Mouse (Mus musculus): ENCODE measurements around the gene Cep83.

Cep83 gene

DNA sequence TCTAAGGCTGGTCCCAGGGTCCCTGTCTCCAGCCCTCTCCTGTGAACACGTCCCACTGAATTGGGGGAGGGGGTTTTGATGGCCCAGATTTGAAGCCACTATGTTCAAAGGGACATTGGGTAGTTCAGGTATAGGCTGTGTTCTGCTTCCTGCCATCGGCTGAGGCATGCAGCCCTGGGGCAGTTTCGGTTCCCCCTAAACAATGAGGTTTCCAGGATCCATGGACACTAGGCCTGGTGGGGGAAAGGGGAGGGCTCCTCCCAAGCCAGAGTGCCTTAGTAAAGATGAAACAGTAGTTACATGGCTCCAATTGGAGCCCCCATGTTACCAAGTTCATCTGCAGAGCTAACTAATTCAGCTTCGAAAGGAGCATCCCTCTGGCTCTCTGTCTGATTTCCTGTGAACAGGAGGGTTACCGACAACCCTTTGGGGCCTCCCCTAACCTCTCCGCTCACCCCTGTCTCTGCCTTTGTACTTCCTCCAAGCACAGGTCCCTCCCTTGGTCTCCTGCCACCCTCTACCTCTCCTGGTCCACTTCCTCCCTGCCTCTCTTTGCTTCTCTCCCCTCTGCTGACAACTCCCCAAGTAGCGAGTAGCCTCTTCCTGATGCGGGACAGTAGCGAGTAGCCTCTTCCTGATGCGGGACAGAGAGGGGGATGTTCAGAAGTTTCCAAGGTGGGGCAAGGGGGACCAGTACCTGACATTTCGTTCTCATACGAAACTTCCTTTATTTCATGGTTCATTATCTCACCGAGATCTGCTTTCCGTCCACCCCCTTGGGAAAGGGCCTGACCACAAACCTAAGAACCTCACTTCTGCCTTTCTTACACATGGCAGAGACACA lies 139.7 kb downstream of the Cep83 start:
- DNase-seq, result no peak

DNA sequence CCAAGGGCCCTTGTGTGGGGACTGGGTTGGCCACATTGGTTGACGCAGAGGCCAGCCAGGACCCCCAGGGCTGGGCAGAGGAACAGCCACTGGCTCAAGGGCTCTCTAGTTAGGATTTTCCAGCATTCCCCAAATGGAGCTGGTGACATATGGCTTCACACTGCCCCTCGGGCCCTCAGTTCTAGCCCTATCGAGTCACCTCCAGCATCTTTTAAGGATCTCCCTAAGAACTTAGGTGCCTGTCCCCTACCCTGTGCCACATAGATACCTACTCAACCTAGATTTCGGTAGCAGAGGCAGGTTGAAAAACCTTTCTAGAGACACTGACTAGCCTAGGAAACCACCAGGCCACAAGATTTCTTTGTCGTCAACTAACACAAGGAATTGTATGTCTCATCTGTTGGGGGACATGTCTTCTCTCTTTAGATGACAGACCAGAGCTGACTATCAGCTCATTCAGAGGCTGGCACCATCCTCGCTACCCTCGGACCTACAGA lies 140.3 kb downstream of the Cep83 start:
- DNase-seq, result no peak

DNA sequence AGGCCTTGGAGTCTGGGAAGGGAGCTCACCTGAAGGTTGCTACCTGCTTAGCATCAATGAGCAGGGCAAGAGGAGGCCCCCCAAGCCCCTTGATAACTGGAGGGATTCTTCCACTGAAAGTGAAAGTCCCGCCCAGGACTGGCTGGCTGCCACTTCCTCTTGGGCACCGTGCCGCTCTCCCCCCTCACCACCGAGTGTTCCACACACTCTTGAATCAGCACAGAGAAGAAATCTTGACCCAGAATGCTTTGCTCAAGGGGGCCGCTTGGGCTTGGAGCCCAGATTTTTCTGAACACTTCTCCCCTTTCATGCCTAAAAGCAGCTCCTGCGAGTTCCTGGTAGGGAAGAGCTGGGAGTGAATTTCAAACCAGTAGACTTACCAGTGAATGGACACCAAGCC lies 141.0 kb downstream of the Cep83 start:
- peak; percentile 60 to 61 for DNase-seq

DNA sequence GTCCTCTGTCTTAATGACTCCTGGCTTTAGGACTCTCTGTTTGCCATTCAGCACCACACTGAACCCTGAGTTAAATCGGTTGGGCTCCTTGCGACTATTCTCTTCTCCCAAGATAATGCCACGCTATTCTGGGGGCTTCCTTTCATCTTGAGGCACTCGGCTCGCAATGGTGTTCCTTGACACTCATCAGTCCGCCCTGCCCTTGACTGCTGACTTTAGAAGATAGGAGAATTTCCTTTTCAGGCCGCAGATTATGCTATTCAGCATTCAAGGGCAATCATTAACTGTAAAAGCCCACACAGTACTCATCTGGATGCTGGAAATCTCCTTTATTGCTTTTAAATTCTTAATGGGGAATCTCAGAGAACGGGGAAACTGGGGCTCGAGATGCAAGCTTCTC lies 147.4 kb downstream of the Cep83 start:
- DNase-seq, result no peak
